Mouse (Mus musculus): ENCODE measurements around the gene Dot1l. TPM values are rescaled to one million over a fixed set of nuclear protein-coding genes. Genes with fewer than 3 reads are reported as not detected.
"Not testable (repeated sequence)": the region's sequence is repeated elsewhere in the genome, so short reads cannot be mapped to it uniquely, and the experiment has no call there.

Gene Dot1l
- total RNA-seq, 1 experiment: 31.9 TPM

DNA sequence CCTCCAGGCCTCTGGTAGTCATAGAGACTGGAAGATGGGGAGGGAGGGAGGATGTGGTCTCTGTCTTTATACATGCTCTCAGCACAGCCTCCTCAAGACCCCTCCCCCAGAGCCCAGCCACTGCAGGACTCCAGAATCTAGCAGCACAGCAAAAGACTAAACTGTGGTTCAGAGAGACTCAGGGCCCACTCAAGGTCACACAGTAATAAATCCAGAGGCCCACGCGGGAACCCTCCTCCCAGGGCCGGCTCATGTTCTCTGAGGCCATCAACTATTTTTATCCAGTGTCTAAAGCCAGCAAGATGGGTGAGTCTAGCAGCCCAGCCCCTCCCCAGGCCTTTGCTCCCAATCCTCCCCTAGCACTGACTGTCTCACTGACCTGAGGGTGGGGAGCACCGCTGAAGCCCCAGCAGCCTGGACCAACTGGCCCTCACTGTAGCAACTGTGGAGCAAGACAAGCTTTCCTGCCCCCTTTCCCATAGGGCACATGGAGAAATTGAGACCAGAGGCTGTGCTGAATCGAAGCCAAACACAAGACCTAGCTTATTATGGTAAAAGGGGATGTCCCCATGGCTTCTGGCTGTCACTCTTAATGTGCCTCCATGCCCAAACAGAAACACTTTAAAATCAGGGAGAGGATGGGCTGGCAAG, 57.5 kb downstream of the Dot1l start:
- no peaks in the 10 kb centered on the region for H3K36me3 ChIP-seq (ENCODE audit: control insufficient read depth, insufficient read depth, low read length, poor library complexity, severe bottlenecking)
- H3K4me3 ChIP-seq (ENCODE audit: insufficient read depth in 1 of 2, low read depth in 1 of 2, low read length in 2 of 2, poor library complexity in 1 of 2, severe bottlenecking in 1 of 2): no peak overlapping the region
- in situ Hi-C loops (cut with MboI; ENCODE audit: low sequenced_read_pairs in 2 of 2, unreplicated experiment in 2 of 2): no loop called here
- no peak overlapping the region for H3K9ac ChIP-seq (ENCODE audit: insufficient read depth, low read depth, low read length, poor library complexity, severe bottlenecking)
- H3K4me1 ChIP-seq (ENCODE audit: control insufficient read depth in 2 of 2, insufficient read depth in 2 of 2, low read length in 2 of 2, poor library complexity in 1 of 2): peaks cover 10% of the 10 kb centered on the region in 2 experiments; a peak in 3 of 4 replicates
- H3K27ac ChIP-seq (ENCODE audit: insufficient read depth, low read depth, low read length, poor library complexity, severe bottlenecking): no peak overlapping the region
- no peak for DNase-seq (ENCODE audit: low read depth, low spot score)
- no peaks in the 10 kb centered on the region for H3K9me3 ChIP-seq (ENCODE audit: control insufficient read depth, insufficient read depth, low read depth, low read length)
- TF ChIP-seq MAFK (IDR thresholded peaks at IDR 0.05; ENCODE audit: insufficient read depth, low read depth, low read length) (no peak), HCFC1 (IDR thresholded peaks at IDR 0.05; ENCODE audit: borderline replicate concordance, insufficient read depth, low read length) (no peak), ZNF384 (IDR thresholded peaks at IDR 0.05; ENCODE audit: low read depth, low read length) (no peak), CHD2 (IDR thresholded peaks at IDR 0.05; ENCODE audit: low read depth, low read length) (no peak), ZC3H11A (IDR thresholded peaks at IDR 0.05; ENCODE audit: borderline replicate concordance, low read depth, low read length) (no peak)

- no peak within 1 kb of the TSS for H3K27ac ChIP-seq (ENCODE audit: insufficient read depth, low read depth, low read length, poor library complexity, severe bottlenecking)
- no peak for DNase-seq (ENCODE audit: low read depth, low spot score)
Observed at GRCm38 (mm10) chr10:80813366-80813765, 58.4 kb downstream of the Dot1l start, which contains the start of gene Jsrp1. Gene Jsrp1, minus strand, starts transcription at chr10:80813498.

DNA sequence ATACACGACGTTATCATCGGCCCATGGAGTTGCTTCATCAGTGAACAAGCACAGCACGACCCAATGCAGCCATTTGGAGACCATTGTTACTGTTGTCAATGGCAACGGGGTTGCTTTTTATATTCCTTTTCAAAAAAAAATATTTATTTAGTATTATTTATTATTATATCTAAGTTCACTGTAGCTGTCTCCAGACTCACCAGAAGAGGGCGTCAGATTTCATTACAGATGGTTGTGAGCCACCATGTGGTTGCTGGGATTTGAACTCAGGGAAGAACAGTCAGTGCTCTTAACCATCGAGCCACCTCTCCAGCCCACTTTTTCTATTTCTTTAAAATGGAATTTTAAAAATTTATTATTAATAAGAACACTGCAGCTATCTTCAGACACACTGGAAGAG, 59.8 kb downstream of the Dot1l start:
- in situ Hi-C loops (cut with MboI; ENCODE audit: low sequenced_read_pairs in 2 of 2, unreplicated experiment in 2 of 2): no loop called here
- H3K4me1 ChIP-seq (ENCODE audit: control insufficient read depth in 2 of 2, insufficient read depth in 2 of 2, low read length in 2 of 2, poor library complexity in 1 of 2): peaks cover 0 to 6% of the 10 kb centered on the region in 2 experiments; a peak in 2 of 4 replicates
- H3K4me3 ChIP-seq (ENCODE audit: insufficient read depth in 1 of 2, low read depth in 1 of 2, low read length in 2 of 2, poor library complexity in 1 of 2, severe bottlenecking in 1 of 2): no peak overlapping the region
- no peak overlapping the region for H3K9ac ChIP-seq (ENCODE audit: insufficient read depth, low read depth, low read length, poor library complexity, severe bottlenecking)
- no peak for TF ChIP-seq MAFK (IDR thresholded peaks at IDR 0.05; ENCODE audit: insufficient read depth, low read depth, low read length)
- TF ChIP-seq ZC3H11A (IDR thresholded peaks at IDR 0.05; ENCODE audit: borderline replicate concordance, low read depth, low read length): no peak
- no peak for TF ChIP-seq ZNF384 (IDR thresholded peaks at IDR 0.05; ENCODE audit: low read depth, low read length)
- no peak for TF ChIP-seq HCFC1 (IDR thresholded peaks at IDR 0.05; ENCODE audit: borderline replicate concordance, insufficient read depth, low read length)
- no peak for TF ChIP-seq CHD2 (IDR thresholded peaks at IDR 0.05; ENCODE audit: low read depth, low read length)
- H3K9me3 ChIP-seq (ENCODE audit: control insufficient read depth, insufficient read depth, low read depth, low read length): no peaks in the 10 kb centered on the region
- no peaks in the 10 kb centered on the region for H3K36me3 ChIP-seq (ENCODE audit: control insufficient read depth, insufficient read depth, low read length, poor library complexity, severe bottlenecking)
- DNase-seq (ENCODE audit: low read depth, low spot score): no peak
- no peak overlapping the region for H3K27ac ChIP-seq (ENCODE audit: insufficient read depth, low read depth, low read length, poor library complexity, severe bottlenecking)

More at GRCm38 (mm10) chr10:80813366-80813765, 58.4 kb downstream of the Dot1l start, which contains the start of gene Jsrp1:
- no peaks in the 10 kb centered on the region for H3K9me3 ChIP-seq (ENCODE audit: control insufficient read depth, insufficient read depth, low read depth, low read length)
- TF ChIP-seq ZNF384 (IDR thresholded peaks at IDR 0.05; ENCODE audit: low read depth, low read length): no peak
- TF ChIP-seq ZC3H11A (IDR thresholded peaks at IDR 0.05; ENCODE audit: borderline replicate concordance, low read depth, low read length): no peak
- no peak for TF ChIP-seq MAFK (IDR thresholded peaks at IDR 0.05; ENCODE audit: insufficient read depth, low read depth, low read length)
- peaks cover 8 to 13% of the 10 kb centered on the region in 2 experiments; a peak in 3 of 4 replicates for H3K4me1 ChIP-seq (ENCODE audit: control insufficient read depth in 2 of 2, insufficient read depth in 2 of 2, low read length in 2 of 2, poor library complexity in 1 of 2)
- in situ Hi-C loops (cut with MboI; ENCODE audit: low sequenced_read_pairs in 2 of 2, unreplicated experiment in 2 of 2): no loop called here
- H3K36me3 ChIP-seq (ENCODE audit: control insufficient read depth, insufficient read depth, low read length, poor library complexity, severe bottlenecking): no peaks in the 10 kb centered on the region
- no peak within 1 kb of the TSS for H3K4me3 ChIP-seq (ENCODE audit: insufficient read depth in 1 of 2, low read depth in 1 of 2, low read length in 2 of 2, poor library complexity in 1 of 2, severe bottlenecking in 1 of 2)
- no peak within 1 kb of the TSS for H3K9ac ChIP-seq (ENCODE audit: insufficient read depth, low read depth, low read length, poor library complexity, severe bottlenecking)

GRCm38 (mm10) chr10:80816303-80816702, 61.3 kb downstream of the Dot1l start:
- H3K36me3 ChIP-seq (ENCODE audit: control insufficient read depth, insufficient read depth, low read length, poor library complexity, severe bottlenecking); H3K4me3 ChIP-seq (ENCODE audit: insufficient read depth in 1 of 2, low read depth in 1 of 2, low read length in 2 of 2, poor library complexity in 1 of 2, severe bottlenecking in 1 of 2); H3K27ac ChIP-seq (ENCODE audit: insufficient read depth, low read depth, low read length, poor library complexity, severe bottlenecking); in situ Hi-C loops (cut with MboI; ENCODE audit: low sequenced_read_pairs in 2 of 2, unreplicated experiment in 2 of 2); H3K9me3 ChIP-seq (ENCODE audit: control insufficient read depth, insufficient read depth, low read depth, low read length); DNase-seq (ENCODE audit: low read depth, low spot score); H3K4me1 ChIP-seq (ENCODE audit: control insufficient read depth in 2 of 2, insufficient read depth in 2 of 2, low read length in 2 of 2, poor library complexity in 1 of 2); H3K9ac ChIP-seq (ENCODE audit: insufficient read depth, low read depth, low read length, poor library complexity, severe bottlenecking): not testable (repeated sequence)

DNA sequence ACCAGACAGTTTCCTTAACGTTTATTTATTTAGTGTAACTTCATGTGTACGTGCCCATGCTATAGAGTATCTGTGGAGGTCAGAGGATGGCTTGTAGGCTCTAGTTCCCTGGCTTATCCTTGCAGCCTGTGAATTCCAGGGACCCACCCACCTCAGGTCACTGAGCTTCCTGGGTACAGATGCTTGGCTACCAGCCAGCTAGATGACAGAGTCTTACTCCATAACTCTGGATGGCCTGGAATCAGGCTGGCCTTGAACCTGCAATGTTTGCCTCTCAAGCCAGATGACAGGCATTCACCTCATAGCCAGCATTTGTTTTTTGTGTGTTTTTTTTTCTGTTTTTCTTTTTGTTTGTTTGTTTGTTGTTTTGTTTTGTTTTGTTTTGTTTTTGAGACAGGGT, 62.2 kb downstream of the Dot1l start:
- Histone ChIP-seq H3K9me3 (ENCODE audit: control insufficient read depth, insufficient read depth, low read depth, low read length) (no peaks in the 10 kb centered on the region), H3K9ac (ENCODE audit: insufficient read depth, low read depth, low read length, poor library complexity, severe bottlenecking) (no peak overlapping the region), H3K4me3 (ENCODE audit: insufficient read depth in 1 of 2, low read depth in 1 of 2, low read length in 2 of 2, poor library complexity in 1 of 2, severe bottlenecking in 1 of 2) (no peak overlapping the region), H3K36me3 (ENCODE audit: control insufficient read depth, insufficient read depth, low read length, poor library complexity, severe bottlenecking) (no peaks in the 10 kb centered on the region), H3K4me1 (ENCODE audit: control insufficient read depth in 2 of 2, insufficient read depth in 2 of 2, low read length in 2 of 2, poor library complexity in 1 of 2) (peaks cover 0 to 3% of the 10 kb centered on the region in 2 experiments; a peak in 1 of 4 replicates), H3K27ac (ENCODE audit: insufficient read depth, low read depth, low read length, poor library complexity, severe bottlenecking) (no peak overlapping the region)
- no peak for TF ChIP-seq CHD2 (IDR thresholded peaks at IDR 0.05; ENCODE audit: low read depth, low read length)
- no peak for TF ChIP-seq HCFC1 (IDR thresholded peaks at IDR 0.05; ENCODE audit: borderline replicate concordance, insufficient read depth, low read length)
- no peak for TF ChIP-seq ZC3H11A (IDR thresholded peaks at IDR 0.05; ENCODE audit: borderline replicate concordance, low read depth, low read length)
- TF ChIP-seq ZNF384 (IDR thresholded peaks at IDR 0.05; ENCODE audit: low read depth, low read length): no peak
- TF ChIP-seq MAFK (IDR thresholded peaks at IDR 0.05; ENCODE audit: insufficient read depth, low read depth, low read length): no peak
- DNase-seq (ENCODE audit: low read depth, low spot score): no peak
- in situ Hi-C loops (cut with MboI; ENCODE audit: low sequenced_read_pairs in 2 of 2, unreplicated experiment in 2 of 2): no loop called here
